Mouse (Mus musculus): ENCODE measurements around the gene Ccdc62. TPM values are rescaled to one million over a fixed set of nuclear protein-coding genes. Genes with fewer than 3 reads are reported as not detected.

Ccdc62 gene
- polyA plus RNA-seq, 1 experiment from 2014 or later: 4.6 TPM

- 58% methylated on average over 7 of the region's 7 CpGs for WGBS
- no peak overlapping the region for H3K27ac ChIP-seq (replicated peaks; ENCODE audit: low read depth, low read length)
- H3K4me1 ChIP-seq (ENCODE audit: control insufficient read depth, insufficient read depth, low read length): no peaks in the 10 kb centered on the region
- no peak for ATAC-seq (ENCODE audit: low read depth)
- H3K4me3 ChIP-seq (ENCODE audit: low read depth, low read length): no peak overlapping the region
- no peak overlapping the region for H3K4me2 ChIP-seq (ENCODE audit: low read depth, low read length)
- DNase-seq (ENCODE audit: low spot score): peak; percentile 80
- no peaks in the 10 kb centered on the region for H3K27me3 ChIP-seq (replicated peaks; ENCODE audit: control insufficient read depth, insufficient read depth, low read length)
- no peak overlapping the region for H3K9ac ChIP-seq (ENCODE audit: low read depth, low read length)
- no peaks in the 10 kb centered on the region for H3K36me3 ChIP-seq (ENCODE audit: control insufficient read depth, insufficient read depth, low read length)
- H3K9me3 ChIP-seq (ENCODE audit: control insufficient read depth, low read length): no peaks in the 10 kb centered on the region
Measured at GRCm38 (mm10) chr5:123947041-123947761, 16.7 kb downstream of the Ccdc62 start.

- H3K4me2 ChIP-seq (ENCODE audit: low read depth, low read length): no peak overlapping the region
- ATAC-seq (ENCODE audit: low read depth): no peak
- no peak overlapping the region for H3K9ac ChIP-seq (ENCODE audit: low read depth, low read length)
- DNase-seq (ENCODE audit: low spot score): no peak
- H3K36me3 ChIP-seq (ENCODE audit: control insufficient read depth, insufficient read depth, low read length): no peaks in the 10 kb centered on the region
- H3K27me3 ChIP-seq (replicated peaks; ENCODE audit: control insufficient read depth, insufficient read depth, low read length): no peaks in the 10 kb centered on the region
- H3K4me3 ChIP-seq (ENCODE audit: low read depth, low read length): no peak overlapping the region
- 57% methylated on average over 5 of the region's 5 CpGs for WGBS
- no peaks in the 10 kb centered on the region for H3K9me3 ChIP-seq (ENCODE audit: control insufficient read depth, low read length)
- no peak overlapping the region for H3K27ac ChIP-seq (replicated peaks; ENCODE audit: low read depth, low read length)
- no peaks in the 10 kb centered on the region for H3K4me1 ChIP-seq (ENCODE audit: control insufficient read depth, insufficient read depth, low read length)
Measured at GRCm38 (mm10) chr5:123952365-123953045, 22.0 kb downstream of the Ccdc62 start.

- WGBS: 90% methylated on average over 8 of the region's 8 CpGs
- no peak overlapping the region for H3K9ac ChIP-seq (ENCODE audit: low read depth, low read length)
- no peaks in the 10 kb centered on the region for H3K9me3 ChIP-seq (ENCODE audit: control insufficient read depth, low read length)
- H3K4me3 ChIP-seq (ENCODE audit: low read depth, low read length): no peak overlapping the region
- no peak overlapping the region for H3K27ac ChIP-seq (replicated peaks; ENCODE audit: low read depth, low read length)
- H3K27me3 ChIP-seq (replicated peaks; ENCODE audit: control insufficient read depth, insufficient read depth, low read length): no peaks in the 10 kb centered on the region
- ATAC-seq (ENCODE audit: low read depth) (no peak), DNase-seq (ENCODE audit: low spot score) (no peak)
- no peaks in the 10 kb centered on the region for H3K4me1 ChIP-seq (ENCODE audit: control insufficient read depth, insufficient read depth, low read length)
- H3K4me2 ChIP-seq (ENCODE audit: low read depth, low read length): no peak overlapping the region
- H3K36me3 ChIP-seq (ENCODE audit: control insufficient read depth, insufficient read depth, low read length): no peaks in the 10 kb centered on the region
Measured at GRCm38 (mm10) chr5:123957213-123957612, 26.7 kb downstream of the Ccdc62 start.

- 63% methylated on average over 3 of the region's 3 CpGs for WGBS
- no peaks in the 10 kb centered on the region for H3K4me1 ChIP-seq (ENCODE audit: control insufficient read depth, insufficient read depth, low read length)
- H3K4me2 ChIP-seq (ENCODE audit: low read depth, low read length): no peak overlapping the region
- DNase-seq (ENCODE audit: low spot score) (no peak), ATAC-seq (ENCODE audit: low read depth) (no peak)
- no peaks in the 10 kb centered on the region for H3K9me3 ChIP-seq (ENCODE audit: control insufficient read depth, low read length)
- H3K4me3 ChIP-seq (ENCODE audit: low read depth, low read length): no peak overlapping the region
- H3K36me3 ChIP-seq (ENCODE audit: control insufficient read depth, insufficient read depth, low read length): no peaks in the 10 kb centered on the region
- H3K27ac ChIP-seq (replicated peaks; ENCODE audit: low read depth, low read length): no peak overlapping the region
- H3K9ac ChIP-seq (ENCODE audit: low read depth, low read length): no peak overlapping the region
- no peaks in the 10 kb centered on the region for H3K27me3 ChIP-seq (replicated peaks; ENCODE audit: control insufficient read depth, insufficient read depth, low read length)
Measured at GRCm38 (mm10) chr5:123959018-123959417, 28.5 kb downstream of the Ccdc62 start.

- no peak overlapping the region for H3K27ac ChIP-seq (replicated peaks; ENCODE audit: low read depth, low read length)
- WGBS: 68% methylated on average over 8 of the region's 8 CpGs
- no peak overlapping the region for H3K4me3 ChIP-seq (ENCODE audit: low read depth, low read length)
- no peak for ATAC-seq (ENCODE audit: low read depth)
- H3K9me3 ChIP-seq (ENCODE audit: control insufficient read depth, low read length): no peaks in the 10 kb centered on the region
- no peak overlapping the region for H3K9ac ChIP-seq (ENCODE audit: low read depth, low read length)
- H3K36me3 ChIP-seq (ENCODE audit: control insufficient read depth, insufficient read depth, low read length): no peaks in the 10 kb centered on the region
- no peaks in the 10 kb centered on the region for H3K4me1 ChIP-seq (ENCODE audit: control insufficient read depth, insufficient read depth, low read length)
- H3K27me3 ChIP-seq (replicated peaks; ENCODE audit: control insufficient read depth, insufficient read depth, low read length): no peaks in the 10 kb centered on the region
- H3K4me2 ChIP-seq (ENCODE audit: low read depth, low read length): no peak overlapping the region
- no peak for DNase-seq (ENCODE audit: low spot score)
Measured at GRCm38 (mm10) chr5:123960129-123960528, 29.6 kb downstream of the Ccdc62 start.

GRCm38 (mm10) chr5:123961046-123961445 lies 30.6 kb downstream of the Ccdc62 start:
- no peak overlapping the region for H3K9ac ChIP-seq (ENCODE audit: low read depth, low read length)
- DNase-seq (ENCODE audit: low spot score): no peak
- no peaks in the 10 kb centered on the region for H3K36me3 ChIP-seq (ENCODE audit: control insufficient read depth, insufficient read depth, low read length)
- ATAC-seq (ENCODE audit: low read depth): no peak
- H3K9me3 ChIP-seq (ENCODE audit: control insufficient read depth, low read length): no peaks in the 10 kb centered on the region
- H3K4me2 ChIP-seq (ENCODE audit: low read depth, low read length): no peak overlapping the region
- no peaks in the 10 kb centered on the region for H3K27me3 ChIP-seq (replicated peaks; ENCODE audit: control insufficient read depth, insufficient read depth, low read length)
- H3K4me3 ChIP-seq (ENCODE audit: low read depth, low read length): no peak overlapping the region
- WGBS: 85% methylated on average over 12 of the region's 12 CpGs
- H3K4me1 ChIP-seq (ENCODE audit: control insufficient read depth, insufficient read depth, low read length): no peaks in the 10 kb centered on the region
- no peak overlapping the region for H3K27ac ChIP-seq (replicated peaks; ENCODE audit: low read depth, low read length)

- H3K9ac ChIP-seq (ENCODE audit: low read depth, low read length): no peak overlapping the region
- ATAC-seq (ENCODE audit: low read depth): no peak
- WGBS: 92% methylated on average over 4 of the region's 4 CpGs
Measured at GRCm38 (mm10) chr5:123964208-123964607, 33.7 kb downstream of the Ccdc62 start.

GRCm38 (mm10) chr5:123966759-123967158 lies 36.3 kb downstream of the Ccdc62 start:
- Histone ChIP-seq H3K4me2 (ENCODE audit: low read depth, low read length) (no peak overlapping the region), H3K9me3 (ENCODE audit: control insufficient read depth, low read length) (no peaks in the 10 kb centered on the region), H3K27ac (replicated peaks; ENCODE audit: low read depth, low read length) (no peak overlapping the region), H3K27me3 (replicated peaks; ENCODE audit: control insufficient read depth, insufficient read depth, low read length) (no peaks in the 10 kb centered on the region), H3K4me3 (ENCODE audit: low read depth, low read length) (no peak overlapping the region), H3K36me3 (ENCODE audit: control insufficient read depth, insufficient read depth, low read length) (no peaks in the 10 kb centered on the region), H3K4me1 (ENCODE audit: control insufficient read depth, insufficient read depth, low read length) (no peaks in the 10 kb centered on the region), H3K9ac (ENCODE audit: low read depth, low read length) (no peak overlapping the region)
- ATAC-seq (ENCODE audit: low read depth) (no peak), DNase-seq (ENCODE audit: low spot score) (no peak)
- 94% methylated on average over 2 of the region's 2 CpGs for WGBS

More at GRCm38 (mm10) chr5:123964208-123964607, 33.7 kb downstream of the Ccdc62 start:
- H3K36me3 ChIP-seq (ENCODE audit: control insufficient read depth, insufficient read depth, low read length): no peaks in the 10 kb centered on the region
- no peaks in the 10 kb centered on the region for H3K27me3 ChIP-seq (replicated peaks; ENCODE audit: control insufficient read depth, insufficient read depth, low read length)
- H3K4me1 ChIP-seq (ENCODE audit: control insufficient read depth, insufficient read depth, low read length): no peaks in the 10 kb centered on the region
- H3K4me2 ChIP-seq (ENCODE audit: low read depth, low read length): no peak overlapping the region
- no peak for DNase-seq (ENCODE audit: low spot score)
- H3K27ac ChIP-seq (replicated peaks; ENCODE audit: low read depth, low read length): no peak overlapping the region
- no peaks in the 10 kb centered on the region for H3K9me3 ChIP-seq (ENCODE audit: control insufficient read depth, low read length)
- no peak overlapping the region for H3K4me3 ChIP-seq (ENCODE audit: low read depth, low read length)

- no peaks in the 10 kb centered on the region for H3K4me1 ChIP-seq (ENCODE audit: control insufficient read depth, insufficient read depth, low read length)
- no peaks in the 10 kb centered on the region for H3K36me3 ChIP-seq (ENCODE audit: control insufficient read depth, insufficient read depth, low read length)
- no peak overlapping the region for H3K4me2 ChIP-seq (ENCODE audit: low read depth, low read length)
- WGBS: 72% methylated on average over 5 of the region's 5 CpGs
- ATAC-seq (ENCODE audit: low read depth): no peak
- H3K9me3 ChIP-seq (ENCODE audit: control insufficient read depth, low read length): no peaks in the 10 kb centered on the region
- DNase-seq (ENCODE audit: low spot score): no peak
- peaks cover 5% of the 10 kb centered on the region; the same call in 1 of the 2 replicates for H3K27me3 ChIP-seq (replicated peaks; ENCODE audit: control insufficient read depth, insufficient read depth, low read length)
- H3K4me3 ChIP-seq (ENCODE audit: low read depth, low read length): no peak overlapping the region
- no peak overlapping the region for H3K9ac ChIP-seq (ENCODE audit: low read depth, low read length)
- H3K27ac ChIP-seq (replicated peaks; ENCODE audit: low read depth, low read length): no peak overlapping the region
Measured at GRCm38 (mm10) chr5:123968468-123968867, 38.0 kb downstream of the Ccdc62 start.

Measured in embryonic facial prominence, embryonic 14.5 days (tissue).